Mouse (Mus musculus): ENCODE measurements around the gene Ptpn5.

DNA sequence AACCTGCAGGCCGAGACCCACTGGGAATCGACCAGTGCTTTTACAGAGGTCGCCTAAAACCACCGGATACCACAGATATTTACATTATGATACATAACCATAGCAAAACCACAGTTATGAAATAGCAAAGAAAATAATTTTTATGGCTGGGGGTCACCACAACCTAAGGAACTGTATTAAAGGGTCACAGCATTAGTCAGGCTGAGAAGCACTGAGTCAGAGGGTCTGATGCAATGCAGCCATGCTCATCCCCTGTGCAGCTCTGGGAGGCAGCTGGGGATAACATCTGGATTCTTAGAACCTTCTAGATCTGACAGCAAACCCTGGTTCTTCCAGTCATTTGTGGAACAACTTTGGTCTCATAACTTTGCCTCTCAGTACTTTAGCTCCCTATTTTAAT lies 102.1 kb downstream of the Ptpn5 start:
- TF ChIP-seq CTCF (IDR thresholded peaks at IDR 0.05; ENCODE audit: low read depth, low read length) = no peak
- TF ChIP-seq GATA1 (IDR thresholded peaks at IDR 0.05; ENCODE audit: borderline replicate concordance, low read length) = no peak
- TF ChIP-seq TAL1 (conservative IDR thresholded peaks at IDR 0.05; ENCODE audit: low read depth, low read length) = no peak
- no peak for TF ChIP-seq POLR2AphosphoS5 (IDR thresholded peaks at IDR 0.05; ENCODE audit: insufficient replicate concordance, low read depth, low read length)
